Mouse (Mus musculus) heart, adult 2 months (tissue): ENCODE measurements at regions not wholly inside any gene's neighbourhood (a gene's known extent, or its start where the extent isn't known, plus 50 kb on each side); places are given as distances from the start of the nearest gene placed in this dataset.

Source experiments
- DNase-seq, 2 experiments: peaks; one replicate each; pipeline ENCODE4 v3.0.0; 2021
- H3K27ac ChIP-seq: fragments of 200-600 bp; 2 replicates; pipeline ENCODE4 v1.8.1; 2022
- H3K27me3 ChIP-seq: fragments of 200-500 bp; 2 replicates; pipeline ENCODE4 v1.6.1; 2012; ENCODE audit warnings: mild to moderate bottlenecking, low read length, inconsistent platforms, mixed read lengths; ENCODE audit not compliant: control insufficient read depth, insufficient read depth
- H3K36me3 ChIP-seq: fragments of 200-500 bp; 2 replicates; pipeline ENCODE4 v1.6.1; 2012; ENCODE audit warnings: low read length, inconsistent platforms; ENCODE audit not compliant: control insufficient read depth, insufficient read depth
- H3K4me1 ChIP-seq: fragments of 200-500 bp; 2 replicates; pipeline ENCODE4 v1.6.1; 2011; ENCODE audit warnings: low read length; ENCODE audit not compliant: control insufficient read depth, insufficient read depth
- H3K4me3 ChIP-seq: fragments of 200-600 bp; 2 replicates; pipeline ENCODE4 v1.8.1; 2022
- H3K79me2 ChIP-seq: fragments of 200-500 bp; replicated peaks from 2 replicates; pipeline ENCODE4 v1.6.1; 2012; ENCODE audit warnings: mild to moderate bottlenecking, inconsistent platforms, low read length, moderate library complexity, mixed read lengths; ENCODE audit not compliant: control insufficient read depth, insufficient read depth
- H3K9ac ChIP-seq: fragments of 200-500 bp; 2 replicates; pipeline ENCODE4 v1.6.1; 2012; ENCODE audit warnings: low read depth, mild to moderate bottlenecking, control low read depth, inconsistent platforms, low read length, mixed read lengths
- CTCF ChIP-seq: fragments of 200-600 bp; IDR thresholded peaks from 2 replicates; pipeline ENCODE4 v1.8.1; 2022; ENCODE audit warnings: antibody characterized with exemption, mild to moderate bottlenecking, moderate library complexity
- EP300 ChIP-seq: fragments of 200-500 bp; IDR thresholded peaks from 2 replicates; pipeline ENCODE4 v1.6.1; 2011; ENCODE audit warnings: low read depth, low read length, control low read depth; ENCODE audit not compliant: insufficient read depth
- POLR2A ChIP-seq: fragments of 200-500 bp; IDR thresholded peaks from 2 replicates; pipeline ENCODE4 v1.6.1; 2011; ENCODE audit warnings: mild to moderate bottlenecking, low read depth, low read length, control low read depth; ENCODE audit not compliant: insufficient read depth
- WGBS: fragments of 180-500 bp; shearing (Covaris S2); methylation state at CpG from one replicate; pipeline ENCODE4 v1.1.7; 2018; 5-methylcytosine and 5-hydroxymethylcytosine counted together
- intact Hi-C: fragments of 180-260 bp; cut with DNase I; formaldehyde crosslinking; loops from one replicate; pipeline ENCODE4 v1.15.1; 2025

DNA sequence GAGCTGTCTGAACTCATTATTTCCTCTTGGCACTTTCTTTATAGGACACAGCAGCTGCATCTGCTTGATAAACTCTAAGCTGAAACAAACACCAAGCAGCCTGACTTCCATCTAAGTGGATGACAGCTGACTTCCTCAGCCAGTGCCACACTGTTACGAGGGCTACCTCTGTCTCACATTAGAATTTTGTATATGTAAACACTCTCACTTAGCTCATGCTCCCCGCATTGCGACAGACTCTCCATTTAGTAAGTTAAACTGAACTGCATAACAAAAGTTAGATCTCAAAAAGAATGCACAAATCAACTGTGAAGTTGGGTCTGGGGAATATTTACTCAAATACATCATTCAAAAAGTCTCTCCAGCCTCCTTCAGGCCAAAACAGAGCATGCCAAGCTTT is 432.1 kb downstream of the Dcdc2c start:
- H3K27me3 ChIP-seq: no peaks in the 10 kb centered on the region
- H3K79me2 ChIP-seq: no peaks in the 10 kb centered on the region
- H3K36me3 ChIP-seq: no peaks in the 10 kb centered on the region
- 37% methylated on average over 3 of the region's 3 CpGs for WGBS
- TF ChIP-seq CTCF (no peak), POLR2A (no peak), EP300 (no peak)
- no peaks in the 10 kb centered on the region; the same call in 1 of the 2 replicates for H3K4me1 ChIP-seq
- H3K9ac ChIP-seq: no peak overlapping the region
- H3K4me3 ChIP-seq: no peak overlapping the region
- no peak overlapping the region for H3K27ac ChIP-seq
- intact Hi-C loops: no loop called here
- no peak for DNase-seq

- TF ChIP-seq EP300: no peak
- no peak for TF ChIP-seq POLR2A
- no peak for TF ChIP-seq CTCF
- Histone ChIP-seq H3K27ac (no peak overlapping the region), H3K4me1 (no peaks in the 10 kb centered on the region), H3K79me2 (no peaks in the 10 kb centered on the region), H3K36me3 (no peaks in the 10 kb centered on the region), H3K9ac (no peak overlapping the region), H3K27me3 (no peaks in the 10 kb centered on the region), H3K4me3 (no peak overlapping the region)
- DNase-seq: no peak
- intact Hi-C loops: no loop called here
- 71% methylated on average over 6 of the region's 6 CpGs for WGBS
Observed at GRCm38 (mm10) chr12:28090673-28091072, 461.5 kb downstream of the Dcdc2c start.

GRCm38 (mm10) chr12:28085460-28085859 is 466.7 kb downstream of the Dcdc2c start:
- H3K4me3 ChIP-seq: no peak overlapping the region
- no peak overlapping the region for H3K9ac ChIP-seq
- TF ChIP-seq CTCF (no peak), EP300 (no peak), POLR2A (no peak)
- intact Hi-C loops: no loop called here
- no peaks in the 10 kb centered on the region for H3K4me1 ChIP-seq
- no peak overlapping the region for H3K27ac ChIP-seq
- H3K79me2 ChIP-seq: no peaks in the 10 kb centered on the region
- no peaks in the 10 kb centered on the region for H3K27me3 ChIP-seq
- no peaks in the 10 kb centered on the region for H3K36me3 ChIP-seq
- DNase-seq: no peak
- 84% methylated on average over 4 of the region's 4 CpGs for WGBS

DNA sequence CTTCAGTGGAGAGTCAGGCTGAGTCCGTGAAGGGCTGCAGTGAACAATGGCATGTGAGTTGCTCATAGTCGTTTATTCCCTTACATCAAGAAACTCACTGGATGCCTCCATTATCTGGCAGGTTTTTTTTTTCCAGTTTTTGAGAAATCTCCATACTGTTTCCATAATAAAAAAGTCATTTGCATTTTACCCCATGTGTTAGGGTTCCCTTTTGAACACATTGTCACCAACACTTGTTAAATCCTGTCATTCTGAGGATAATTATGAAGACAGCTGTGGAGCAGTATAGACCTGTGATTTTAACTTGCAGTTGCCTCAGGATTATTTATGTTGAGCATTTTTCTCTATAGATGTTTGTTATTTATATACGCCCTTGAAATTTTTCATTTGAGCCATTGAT is 475.6 kb downstream of the Dcdc2c start:
- Histone ChIP-seq H3K36me3 (no peaks in the 10 kb centered on the region), H3K27me3 (no peaks in the 10 kb centered on the region), H3K9ac (no peak overlapping the region), H3K4me3 (no peak overlapping the region), H3K4me1 (no peaks in the 10 kb centered on the region), H3K27ac (no peak overlapping the region), H3K79me2 (no peaks in the 10 kb centered on the region)
- TF ChIP-seq POLR2A (no peak), CTCF (no peak), EP300 (no peak)
- intact Hi-C loops: no loop called here
- DNase-seq: no peak
- WGBS: 84% methylated on average over 3 of the region's 3 CpGs

DNA sequence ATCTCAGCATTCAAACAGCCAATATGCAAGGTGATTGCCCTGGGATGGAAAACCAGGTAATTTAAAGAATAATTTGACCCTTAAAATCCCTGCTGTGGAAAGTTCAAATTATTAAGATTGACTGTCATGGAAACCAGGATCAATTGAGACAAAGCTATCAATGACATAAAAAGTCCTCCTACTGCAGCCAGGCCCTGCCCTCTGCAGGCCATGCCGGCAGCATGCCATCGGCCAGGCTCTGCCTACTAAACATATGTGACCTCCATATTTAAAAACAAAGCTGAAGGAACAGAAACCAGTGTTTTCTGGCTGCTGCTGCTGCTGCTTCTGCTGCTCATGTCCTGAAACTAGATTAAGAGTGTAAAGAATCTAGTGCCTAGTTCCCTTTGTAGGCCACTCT is 483.6 kb downstream of the Dcdc2c start:
- intact Hi-C loops: no loop called here
- no peaks in the 10 kb centered on the region for H3K79me2 ChIP-seq
- 77% methylated on average over 2 of the region's 2 CpGs for WGBS
- no peaks in the 10 kb centered on the region for H3K27me3 ChIP-seq
- no peak overlapping the region for H3K4me3 ChIP-seq
- no peak for DNase-seq
- H3K27ac ChIP-seq: no peak overlapping the region
- TF ChIP-seq EP300 (no peak), CTCF (peak; percentile 23), POLR2A (no peak)
- no peaks in the 10 kb centered on the region for H3K4me1 ChIP-seq
- no peak overlapping the region for H3K9ac ChIP-seq
- no peaks in the 10 kb centered on the region for H3K36me3 ChIP-seq

- no peak for DNase-seq
- H3K4me1 ChIP-seq: no peaks in the 10 kb centered on the region
- WGBS: 67% methylated on average over 6 of the region's 6 CpGs
- H3K9ac ChIP-seq: no peak overlapping the region
- H3K4me3 ChIP-seq: no peak overlapping the region
- H3K79me2 ChIP-seq: no peaks in the 10 kb centered on the region
- TF ChIP-seq CTCF (no peak), EP300 (no peak), POLR2A (no peak)
- no peaks in the 10 kb centered on the region for H3K36me3 ChIP-seq
- no peaks in the 10 kb centered on the region for H3K27me3 ChIP-seq
- no peak overlapping the region for H3K27ac ChIP-seq
- intact Hi-C loops: no loop called here
Observed at GRCm38 (mm10) chr12:28060281-28060680, 491.9 kb downstream of the Dcdc2c start.
